Mouse (Mus musculus) gastrocnemius, postnatal 25 days (tissue): ENCODE measurements around the gene Tank. TPM values are rescaled to one million over a fixed set of nuclear protein-coding genes. Genes with fewer than 3 reads are reported as not detected.
A peak's percentile ranks its signal among the peaks of the same experiment; 100 is the strongest.

ENCODE experiments used
- DNase-seq: peaks from one replicate; pipeline ENCODE4 v3.0.0; 2022
- total RNA-seq, 2 experiments: library from RNA; stranded (reverse); gene quantifications; 1 replicate in 1 of 2; 2 replicates in 1 of 2; pipeline ENCODE4 v1.2.3; 2021

The Tank gene
- total RNA-seq, 2 experiments from 2014 or later = 15.3 to 16.8 TPM

GRCm38 (mm10) chr2:61580091-61580490 lies 1.7 kb downstream of the Tank start:
- DNase-seq = no peak

- DNase-seq = no peak
Measured at GRCm38 (mm10) chr2:61580555-61581080, 2.2 kb downstream of the Tank start.

GRCm38 (mm10) chr2:61582578-61583315 lies 4.4 kb downstream of the Tank start:
- DNase-seq = no peak

GRCm38 (mm10) chr2:61585447-61585846 lies 7.1 kb downstream of the Tank start:
- DNase-seq = no peak

- DNase-seq = no peak
Measured at GRCm38 (mm10) chr2:61586166-61586565, 7.8 kb downstream of the Tank start.

GRCm38 (mm10) chr2:61590751-61591150 lies 12.4 kb downstream of the Tank start:
- no peak for DNase-seq

GRCm38 (mm10) chr2:61592095-61592494 lies 13.7 kb downstream of the Tank start:
- no peak for DNase-seq

GRCm38 (mm10) chr2:61592699-61593029 lies 14.3 kb downstream of the Tank start:
- DNase-seq = no peak

GRCm38 (mm10) chr2:61593030-61593811 lies 14.8 kb downstream of the Tank start:
- peak; percentile 90 for DNase-seq

GRCm38 (mm10) chr2:61593871-61594304 lies 15.5 kb downstream of the Tank start:
- DNase-seq = no peak

GRCm38 (mm10) chr2:61599730-61600129 lies 21.3 kb downstream of the Tank start:
- DNase-seq = no peak

GRCm38 (mm10) chr2:61603461-61603860 lies 25.1 kb downstream of the Tank start:
- no peak for DNase-seq

GRCm38 (mm10) chr2:61606942-61607341 lies 28.6 kb downstream of the Tank start:
- no peak for DNase-seq

- no peak for DNase-seq
Measured at GRCm38 (mm10) chr2:61623996-61624395, 45.6 kb downstream of the Tank start.

- DNase-seq = no peak
Measured at GRCm38 (mm10) chr2:61630864-61631555, 52.6 kb downstream of the Tank start.

- no peak for DNase-seq
Measured at GRCm38 (mm10) chr2:61635099-61635498, 56.7 kb downstream of the Tank start.

GRCm38 (mm10) chr2:61638182-61638581 lies 59.8 kb downstream of the Tank start:
- DNase-seq = no peak

- DNase-seq = no peak
Measured at GRCm38 (mm10) chr2:61642452-61643368, 64.3 kb downstream of the Tank start.

- DNase-seq = no peak
Measured at GRCm38 (mm10) chr2:61651206-61651605, 72.8 kb downstream of the Tank start.

- no peak for DNase-seq
Measured at GRCm38 (mm10) chr2:61651640-61652039, 73.3 kb downstream of the Tank start.

- DNase-seq = no peak
Measured at GRCm38 (mm10) chr2:61655046-61655381, 76.6 kb downstream of the Tank start.
